Mouse (Mus musculus): ENCODE measurements around the gene Gm38100.

- TF ChIP-seq CTCF (IDR thresholded peaks at IDR 0.05; ENCODE audit: low read depth) (no peak), EP300 (IDR thresholded peaks at IDR 0.05; ENCODE audit: low read depth) (no peak)
Observed at GRCm38 (mm10) chr1:175883398-175883797, 36.7 kb upstream of the Gm38100 start.

Data from liver, postnatal 0 days (tissue).